Mouse (Mus musculus): ENCODE measurements around the gene Fbxl8.

GRCm38 (mm10) chr8:105268342-105269074, 4.1 kb downstream of the Fbxl8 start:
- TF ChIP-seq GATA1 (IDR thresholded peaks at IDR 0.05; ENCODE audit: borderline replicate concordance, low read length) (no peak), FLI1 (IDR thresholded peaks at IDR 0.05; ENCODE audit: low read length) (no peak)

Measured in megakaryocyte, embryonic 14.5 days (primary cell).